Mouse (Mus musculus) myocyte (in vitro differentiated cells): ENCODE data around the gene 9130213A22Rik. TPM values are rescaled to one million over a fixed set of nuclear protein-coding genes. Genes with fewer than 3 reads are reported as not detected.

Experiments used
- H3K27me3 ChIP-seq: one replicate; pipeline ENCODE4 v1.6.1; 2011; ENCODE audit not compliant: control insufficient read depth, insufficient read depth, insufficient read length
- H3K36me3 ChIP-seq: one replicate; pipeline ENCODE4 v1.6.1; 2011; ENCODE audit not compliant: control insufficient read depth, insufficient read depth
- H3K4me2 ChIP-seq: one replicate; pipeline ENCODE4 v1.6.1; 2011; ENCODE audit warnings: low read depth, control low read depth
- H3K4me3 ChIP-seq: one replicate; pipeline ENCODE4 v1.5.1; 2011; ENCODE audit warnings: mild to moderate bottlenecking, control low read depth, moderate library complexity
- H3K79me2 ChIP-seq: one replicate; pipeline ENCODE4 v1.6.1; 2011; ENCODE audit not compliant: control insufficient read depth, insufficient read depth
- H3ac ChIP-seq: one replicate; pipeline ENCODE4 v1.6.1; 2011; ENCODE audit not compliant: control insufficient read depth, insufficient read length
- CEBPB ChIP-seq: IDR thresholded peaks from 2 replicates; pipeline ENCODE4 v1.6.1; 2011; ENCODE audit warnings: mild to moderate bottlenecking, moderate library complexity; ENCODE audit not compliant: poor library complexity, insufficient read depth, severe bottlenecking
- E2F4 ChIP-seq: IDR thresholded peaks from one replicate; pipeline ENCODE4 v1.6.1; 2011; ENCODE audit warnings: mild to moderate bottlenecking, control low read depth, moderate library complexity; ENCODE audit not compliant: insufficient read depth
- MAX ChIP-seq: IDR thresholded peaks from one replicate; pipeline ENCODE4 v1.6.1; 2011; ENCODE audit warnings: low read depth, mild to moderate bottlenecking, control low read depth
- MYOD1 ChIP-seq, 3 experiments: IDR thresholded peaks; one replicate each; pipeline ENCODE4 v1.6.1; 2011; ENCODE audit warnings: control low read depth in 2 of 3, low read depth in 2 of 3, mild to moderate bottlenecking in 2 of 3, moderate library complexity in 1 of 3; ENCODE audit not compliant: insufficient read length in 2 of 3, control insufficient read depth in 1 of 3
- MYOG ChIP-seq, 3 experiments: IDR thresholded peaks; one replicate each; pipeline ENCODE4 v1.6.1; 2011; ENCODE audit warnings: control low read depth in 2 of 3, low read depth in 2 of 3, mild to moderate bottlenecking in 2 of 3; ENCODE audit not compliant: insufficient read length in 2 of 3, control insufficient read depth in 1 of 3, insufficient read depth in 1 of 3
- POLR2A ChIP-seq: IDR thresholded peaks from one replicate; pipeline ENCODE4 v1.6.1; 2011; ENCODE audit warnings: low read depth, mild to moderate bottlenecking, control low read depth, moderate library complexity; ENCODE audit not compliant: insufficient read length
- POLR2AphosphoS2 ChIP-seq: IDR thresholded peaks from one replicate; pipeline ENCODE4 v1.6.1; 2011; ENCODE audit warnings: low read depth, control low read depth; ENCODE audit not compliant: insufficient read length
- REST ChIP-seq: IDR thresholded peaks from one replicate; pipeline ENCODE4 v1.6.1; 2011; ENCODE audit warnings: mild to moderate bottlenecking, control low read depth, moderate library complexity; ENCODE audit not compliant: insufficient read depth, insufficient read length
- SRF ChIP-seq: IDR thresholded peaks from one replicate; pipeline ENCODE4 v1.6.1; 2011; ENCODE audit warnings: low read depth; ENCODE audit not compliant: control insufficient read depth, insufficient read length
- TCF12 ChIP-seq: IDR thresholded peaks from one replicate; pipeline ENCODE4 v1.6.1; 2011; ENCODE audit warnings: mild to moderate bottlenecking, control low read depth; ENCODE audit not compliant: poor library complexity, insufficient read depth, severe bottlenecking
- TCF3 ChIP-seq: IDR thresholded peaks from one replicate; pipeline ENCODE4 v1.6.1; 2011; ENCODE audit warnings: low read depth, control low read depth; ENCODE audit not compliant: insufficient read length
- USF1 ChIP-seq: IDR thresholded peaks from one replicate; pipeline ENCODE4 v1.6.1; 2011; ENCODE audit warnings: low read depth, mild to moderate bottlenecking, control low read depth, moderate library complexity
- polyA plus RNA-seq: library from polyadenylated mRNA; unstranded; fragments of >200 nt; fragmentation: generic; extraction: Trizol; gene quantifications from one replicate; pipeline ENCODE4 v1.2.1, GENCODE M21; 2012; ENCODE audit warnings: missing spikeins

Gene 9130213A22Rik
- polyA plus RNA-seq, 1 experiment: 0.78 TPM

- TF ChIP-seq TCF12 (no peak), REST (no peak), MYOD1 (IDR thresholded peaks at IDR 0.05; ENCODE audit: control insufficient read depth in 1 of 3, insufficient read length in 2 of 3, low read depth in 2 of 3) (no peak), SRF (no peak), E2F4 (no peak), MYOG (IDR thresholded peaks at IDR 0.05; ENCODE audit: control insufficient read depth in 1 of 3, insufficient read depth in 1 of 3, insufficient read length in 2 of 3, low read depth in 2 of 3) (no peak), TCF3 (no peak), MAX (no peak), POLR2A (no peak), USF1 (no peak)
- peak overlapping the region; percentile 21 for H3K4me2 ChIP-seq
- no peaks in the 10 kb centered on the region for H3K36me3 ChIP-seq
These were observed 48.2 kb downstream of the 9130213A22Rik start for GRCm38 (mm10) chr11:69073951-69074775.

GRCm38 (mm10) chr11:69073065-69073888 lies 49.1 kb downstream of the 9130213A22Rik start:
- Histone ChIP-seq H3K36me3 (no peaks in the 10 kb centered on the region), H3ac (no peak overlapping the region), H3K27me3 (no peaks in the 10 kb centered on the region), H3K4me2 (peak overlapping the region; percentile 92), H3K4me3 (peak overlapping the region; percentile 0), H3K79me2 (no peaks in the 10 kb centered on the region)
- TF ChIP-seq E2F4: no peak
- TF ChIP-seq TCF12: no peak
- no peak for TF ChIP-seq MAX
- TF ChIP-seq POLR2AphosphoS2: peak; percentile 86
- peak; percentile 70; the same call in 1 of the 2 replicates for TF ChIP-seq CEBPB
- TF ChIP-seq POLR2A: peak; percentile 85
- no peak for TF ChIP-seq USF1
- no peak for TF ChIP-seq MYOD1 (IDR thresholded peaks at IDR 0.05; ENCODE audit: control insufficient read depth in 1 of 3, insufficient read length in 2 of 3, low read depth in 2 of 3)
- TF ChIP-seq TCF3: no peak

More at GRCm38 (mm10) chr11:69073951-69074775, 48.2 kb downstream of the 9130213A22Rik start:
- H3K27me3 ChIP-seq: no peaks in the 10 kb centered on the region
- H3K4me3 ChIP-seq: no peak overlapping the region
- no peak overlapping the region for H3ac ChIP-seq
- no peaks in the 10 kb centered on the region for H3K79me2 ChIP-seq

GRCm38 (mm10) chr11:69072666-69073064 lies 49.7 kb downstream of the 9130213A22Rik start:
- no peaks in the 10 kb centered on the region for H3K79me2 ChIP-seq
- TF ChIP-seq MAX (no peak), E2F4 (no peak), MYOG (IDR thresholded peaks at IDR 0.05; ENCODE audit: control insufficient read depth in 1 of 3, insufficient read depth in 1 of 3, insufficient read length in 2 of 3, low read depth in 2 of 3) (no peak), CEBPB (no peak), POLR2AphosphoS2 (no peak), REST (no peak), POLR2A (no peak)
- H3K36me3 ChIP-seq: no peaks in the 10 kb centered on the region
- no peaks in the 10 kb centered on the region for H3K27me3 ChIP-seq
- no peak overlapping the region for H3ac ChIP-seq
- peak overlapping the region; percentile 92 for H3K4me2 ChIP-seq
- peak overlapping the region; percentile 0 for H3K4me3 ChIP-seq

GRCm38 (mm10) chr11:69072234-69072633 lies 50.2 kb downstream of the 9130213A22Rik start:
- Histone ChIP-seq H3K4me3 (peak overlapping the region; percentile 0), H3K36me3 (no peaks in the 10 kb centered on the region), H3K79me2 (no peaks in the 10 kb centered on the region), H3K4me2 (peak overlapping the region; percentile 92), H3ac (no peak overlapping the region), H3K27me3 (no peaks in the 10 kb centered on the region)
- no peak for TF ChIP-seq MYOD1 (IDR thresholded peaks at IDR 0.05; ENCODE audit: control insufficient read depth in 1 of 3, insufficient read length in 2 of 3, low read depth in 2 of 3)
- TF ChIP-seq TCF12: no peak
- TF ChIP-seq REST: no peak
- TF ChIP-seq POLR2A: no peak

- peak overlapping the region; percentile 27 for H3ac ChIP-seq
- H3K4me2 ChIP-seq: peak overlapping the region; percentile 84
- TF ChIP-seq E2F4 (no peak), TCF12 (no peak), MYOD1 (IDR thresholded peaks at IDR 0.05; ENCODE audit: control insufficient read depth in 1 of 3, insufficient read length in 2 of 3, low read depth in 2 of 3) (no peak), SRF (no peak), TCF3 (no peak), MYOG (IDR thresholded peaks at IDR 0.05; ENCODE audit: control insufficient read depth in 1 of 3, insufficient read depth in 1 of 3, insufficient read length in 2 of 3, low read depth in 2 of 3) (no peak), MAX (no peak), POLR2A (no peak)
- H3K4me3 ChIP-seq: peak overlapping the region; percentile 40
- H3K36me3 ChIP-seq: no peaks in the 10 kb centered on the region
- no peaks in the 10 kb centered on the region for H3K27me3 ChIP-seq
- no peaks in the 10 kb centered on the region for H3K79me2 ChIP-seq
These were observed 51.1 kb downstream of the 9130213A22Rik start for GRCm38 (mm10) chr11:69071262-69071661.
